Mouse (Mus musculus): ENCODE data around the gene Gcnt2. TPM values are rescaled to one million over a fixed set of nuclear protein-coding genes. Genes with fewer than 3 reads are reported as not detected.
A peak's percentile ranks its signal among the peaks of the same experiment; 100 is the strongest.

Gene Gcnt2
- total RNA-seq (2014; rRNA removed; ENCODE audit: low replicate concordance) (12.9 and 15.5 TPM in 2 replicates), polyA plus RNA-seq (2015; fragmentation: Nextera tagmentation; extraction: Ambion mirVana) (2.8 and 3.1 TPM in 2 replicates)

GRCm38 (mm10) chr13:40859652-40860399 lies at the start of gene Gcnt2:
Gene Gcnt2, plus strand, starts transcription at chr13:40859754.
- 0 out of 2 replicates have a peak within 1 kb of the TSS, but pooled peaks have one; percentile 29 for H3K9ac ChIP-seq (replicated peaks; ENCODE audit: low read depth, low read length)
- H3K27me3 ChIP-seq (ENCODE audit: control insufficient read depth, insufficient read depth, low read length) = no peaks in the 10 kb centered on the region
- DNase-seq (ENCODE audit: low spot score) (peak; percentile 52), ATAC-seq (ENCODE audit: insufficient read depth, low read depth) (no peak; the same call in 1 of the 2 replicates)
- H3K27ac ChIP-seq (ENCODE audit: low read depth) = peak within 1 kb of the TSS; percentile 46
- peak within 1 kb of the TSS; percentile 57 for H3K4me2 ChIP-seq (ENCODE audit: low read depth, low read length)
- WGBS = 45% methylated on average over 22 of the region's 22 CpGs
- no peak for TF ChIP-seq CTCF (IDR thresholded peaks at IDR 0.05; ENCODE audit: low read depth)
- no peaks in the 10 kb centered on the region for H3K9me3 ChIP-seq (replicated peaks; ENCODE audit: control insufficient read depth, low read length)
- no peaks in the 10 kb centered on the region for H3K36me3 ChIP-seq (replicated peaks; ENCODE audit: control insufficient read depth, insufficient read depth, low read length)
- H3K4me3 ChIP-seq (ENCODE audit: low read depth, low read length) = peak within 1 kb of the TSS; percentile 42
- peaks cover 8% of the 10 kb centered on the region; the same call in 1 of the 2 replicates for H3K4me1 ChIP-seq (ENCODE audit: control insufficient read depth, insufficient read depth)

- DNase-seq (ENCODE audit: low spot score) = no peak
- Histone ChIP-seq H3K36me3 (replicated peaks; ENCODE audit: control insufficient read depth, insufficient read depth, low read length) (no peaks in the 10 kb centered on the region), H3K4me2 (ENCODE audit: low read depth, low read length) (no peak overlapping the region), H3K27ac (ENCODE audit: low read depth) (no peak overlapping the region), H3K4me1 (ENCODE audit: control insufficient read depth, insufficient read depth) (no peaks in the 10 kb centered on the region), H3K27me3 (ENCODE audit: control insufficient read depth, insufficient read depth, low read length) (no peaks in the 10 kb centered on the region), H3K4me3 (ENCODE audit: low read depth, low read length) (no peak overlapping the region), H3K9ac (replicated peaks; ENCODE audit: low read depth, low read length) (no peak overlapping the region), H3K9me3 (replicated peaks; ENCODE audit: control insufficient read depth, low read length) (no peaks in the 10 kb centered on the region)
- ATAC-seq (ENCODE audit: insufficient read depth, low read depth) = no peak
- WGBS = 31% methylated on average over 1 of the region's 1 CpGs
- TF ChIP-seq EP300 (IDR thresholded peaks at IDR 0.05; ENCODE audit: low read depth) (no peak), CTCF (IDR thresholded peaks at IDR 0.05; ENCODE audit: low read depth) (peak; percentile 45)
Observed at GRCm38 (mm10) chr13:40820617-40821016, 38.9 kb upstream of the Gcnt2 start.

- TF ChIP-seq CTCF (IDR thresholded peaks at IDR 0.05; ENCODE audit: low read depth) (no peak), EP300 (IDR thresholded peaks at IDR 0.05; ENCODE audit: low read depth) (no peak)
- H3K9me3 ChIP-seq (replicated peaks; ENCODE audit: control insufficient read depth, low read length) = no peaks in the 10 kb centered on the region
- H3K27me3 ChIP-seq (ENCODE audit: control insufficient read depth, insufficient read depth, low read length) = no peaks in the 10 kb centered on the region
- no peaks in the 10 kb centered on the region for H3K4me1 ChIP-seq (ENCODE audit: control insufficient read depth, insufficient read depth)
- H3K36me3 ChIP-seq (replicated peaks; ENCODE audit: control insufficient read depth, insufficient read depth, low read length) = no peaks in the 10 kb centered on the region
- no peak overlapping the region for H3K4me2 ChIP-seq (ENCODE audit: low read depth, low read length)
- 47% methylated on average over 2 of the region's 2 CpGs for WGBS
- DNase-seq (ENCODE audit: low spot score) (no peak), ATAC-seq (ENCODE audit: insufficient read depth, low read depth) (no peak)
- no peak overlapping the region for H3K4me3 ChIP-seq (ENCODE audit: low read depth, low read length)
- H3K27ac ChIP-seq (ENCODE audit: low read depth) = no peak overlapping the region
- H3K9ac ChIP-seq (replicated peaks; ENCODE audit: low read depth, low read length) = no peak overlapping the region
Observed at GRCm38 (mm10) chr13:40821911-40822310, 37.6 kb upstream of the Gcnt2 start.

- no peaks in the 10 kb centered on the region for H3K9me3 ChIP-seq (replicated peaks; ENCODE audit: control insufficient read depth, low read length)
- H3K4me1 ChIP-seq (ENCODE audit: control insufficient read depth, insufficient read depth) = no peaks in the 10 kb centered on the region
- H3K4me3 ChIP-seq (ENCODE audit: low read depth, low read length) = no peak overlapping the region
- H3K9ac ChIP-seq (replicated peaks; ENCODE audit: low read depth, low read length) = no peak overlapping the region
- no peaks in the 10 kb centered on the region for H3K27me3 ChIP-seq (ENCODE audit: control insufficient read depth, insufficient read depth, low read length)
- no peaks in the 10 kb centered on the region for H3K36me3 ChIP-seq (replicated peaks; ENCODE audit: control insufficient read depth, insufficient read depth, low read length)
- ATAC-seq (ENCODE audit: insufficient read depth, low read depth) = no peak
- DNase-seq (ENCODE audit: low spot score) = no peak
- H3K4me2 ChIP-seq (ENCODE audit: low read depth, low read length) = no peak overlapping the region
- WGBS = 44% methylated on average over 10 of the region's 10 CpGs
- no peak overlapping the region for H3K27ac ChIP-seq (ENCODE audit: low read depth)
- no peak for TF ChIP-seq EP300 (IDR thresholded peaks at IDR 0.05; ENCODE audit: low read depth)
Observed at GRCm38 (mm10) chr13:40841146-40841787, 18.3 kb upstream of the Gcnt2 start.

- no peaks in the 10 kb centered on the region for H3K27me3 ChIP-seq (ENCODE audit: control insufficient read depth, insufficient read depth, low read length)
- H3K9ac ChIP-seq (replicated peaks; ENCODE audit: low read depth, low read length) = no peak overlapping the region
- no peaks in the 10 kb centered on the region for H3K4me1 ChIP-seq (ENCODE audit: control insufficient read depth, insufficient read depth)
- H3K4me3 ChIP-seq (ENCODE audit: low read depth, low read length) = no peak overlapping the region
- 4% methylated on average over 1 of the region's 1 CpGs for WGBS
- H3K9me3 ChIP-seq (replicated peaks; ENCODE audit: control insufficient read depth, low read length) = no peaks in the 10 kb centered on the region
- no peak for ATAC-seq (ENCODE audit: insufficient read depth, low read depth)
- TF ChIP-seq EP300 (IDR thresholded peaks at IDR 0.05; ENCODE audit: low read depth) (no peak), CTCF (IDR thresholded peaks at IDR 0.05; ENCODE audit: low read depth) (no peak)
- DNase-seq (ENCODE audit: low spot score) = no peak
- H3K4me2 ChIP-seq (ENCODE audit: low read depth, low read length) = no peak overlapping the region
- H3K36me3 ChIP-seq (replicated peaks; ENCODE audit: control insufficient read depth, insufficient read depth, low read length) = no peaks in the 10 kb centered on the region
- no peak overlapping the region for H3K27ac ChIP-seq (ENCODE audit: low read depth)
Observed at GRCm38 (mm10) chr13:40842141-40842540, 17.4 kb upstream of the Gcnt2 start.

All from heart, postnatal 0 days (tissue).